Mouse (Mus musculus) liver, embryonic 15.5 days (tissue): ENCODE results near the gene Kcnk3. TPM values are rescaled to one million over a fixed set of nuclear protein-coding genes. Genes with fewer than 3 reads are reported as not detected.
A peak's percentile ranks its signal among the peaks of the same experiment; 100 is the strongest.

ENCODE experiments used
- ATAC-seq: fragments of 200-750 bp; cut with Nextera tagmentation; 2 replicates; pipeline ENCODE4 v1.8.0; 2017; ENCODE audit warnings: moderate number of reproducible peaks, mild to moderate bottlenecking, moderate library complexity; ENCODE audit not compliant: insufficient read depth
- H3K27ac ChIP-seq: fragments of 300-500 bp; sonication (generic); replicated peaks from 2 replicates; pipeline ENCODE4 v1.5.1; 2015; ENCODE audit warnings: mild to moderate bottlenecking, inconsistent platforms
- H3K27me3 ChIP-seq: fragments of 300-500 bp; sonication (generic); 2 replicates; pipeline ENCODE4 v1.6.1; 2015; ENCODE audit warnings: mild to moderate bottlenecking, inconsistent platforms
- H3K36me3 ChIP-seq: fragments of 300-500 bp; sonication (generic); replicated peaks from 2 replicates; pipeline ENCODE4 v1.6.1; 2015; ENCODE audit warnings: moderate library complexity, mild to moderate bottlenecking, inconsistent platforms
- H3K4me1 ChIP-seq: fragments of 300-500 bp; sonication (generic); replicated peaks from 2 replicates; pipeline ENCODE4 v1.6.1; 2015; ENCODE audit warnings: inconsistent platforms
- H3K4me2 ChIP-seq: fragments of 300-500 bp; sonication (generic); 2 replicates; pipeline ENCODE4 v1.6.1; 2015; ENCODE audit warnings: moderate library complexity, mild to moderate bottlenecking, inconsistent platforms
- H3K4me3 ChIP-seq: fragments of 300-500 bp; sonication (generic); replicated peaks from 2 replicates; pipeline ENCODE4 v1.5.1; 2015; ENCODE audit warnings: mild to moderate bottlenecking, inconsistent platforms
- H3K9ac ChIP-seq: fragments of 300-500 bp; sonication (generic); 2 replicates; pipeline ENCODE4 v1.6.1; 2015; ENCODE audit warnings: moderate library complexity, mild to moderate bottlenecking, inconsistent platforms
- H3K9me3 ChIP-seq: fragments of 300-500 bp; sonication (generic); replicated peaks from 2 replicates; pipeline ENCODE4 v1.6.1; 2016; ENCODE audit warnings: inconsistent platforms
- WGBS: fragments of 180-500 bp; shearing (Covaris S2); methylation state at CpG from one replicate; pipeline ENCODE4 v1.1.7; 2015; ENCODE audit warnings: mixed read lengths; ENCODE audit not compliant: insufficient replicate concordance; 5-methylcytosine and 5-hydroxymethylcytosine counted together
- polyA plus RNA-seq: library from polyadenylated mRNA; unstranded; fragments of >200 nt; fragmentation: Nextera tagmentation; extraction: Ambion mirVana; gene quantifications from 2 replicates; pipeline ENCODE4 v1.2.1, GENCODE M21; 2015

The Kcnk3 gene
- polyA plus RNA-seq, 1 experiment from 2014 or later: 0.17 TPM

GRCm38 (mm10) chr5:30621844-30622176, 33.8 kb downstream of the Kcnk3 start:
- ATAC-seq: no peak
- WGBS: 41% methylated on average over 22 of the region's 22 CpGs
- Histone ChIP-seq H3K9ac (no peak overlapping the region), H3K27me3 (peaks cover 57% of the 10 kb centered on the region), H3K4me3 (no peak overlapping the region), H3K27ac (no peak overlapping the region), H3K36me3 (no peaks in the 10 kb centered on the region), H3K4me1 (peaks cover 23% of the 10 kb centered on the region), H3K9me3 (no peaks in the 10 kb centered on the region), H3K4me2 (no peak overlapping the region)

GRCm38 (mm10) chr5:30622177-30622840, 34.3 kb downstream of the Kcnk3 start:
- Histone ChIP-seq H3K4me1 (peaks cover 23% of the 10 kb centered on the region), H3K27me3 (peaks cover 58% of the 10 kb centered on the region), H3K9ac (no peak overlapping the region), H3K27ac (no peak overlapping the region), H3K9me3 (no peaks in the 10 kb centered on the region), H3K4me2 (peak overlapping the region; percentile 50), H3K4me3 (peak overlapping the region; percentile 25), H3K36me3 (no peaks in the 10 kb centered on the region)
- WGBS: 4% methylated on average over 69 of the region's 69 CpGs
- ATAC-seq: no peak

- Histone ChIP-seq H3K4me2 (peak overlapping the region; percentile 50), H3K4me1 (peaks cover 19% of the 10 kb centered on the region), H3K9ac (no peak overlapping the region), H3K27me3 (peaks cover 58% of the 10 kb centered on the region), H3K27ac (no peak overlapping the region), H3K9me3 (no peaks in the 10 kb centered on the region), H3K4me3 (peak overlapping the region; percentile 25), H3K36me3 (no peaks in the 10 kb centered on the region)
- 2% methylated on average over 10 of the region's 10 CpGs for WGBS
- ATAC-seq: no peak
Measured at GRCm38 (mm10) chr5:30622841-30623185, 34.8 kb downstream of the Kcnk3 start.

- 52% methylated on average over 2 of the region's 2 CpGs for WGBS
- Histone ChIP-seq H3K27me3 (peaks cover 58% of the 10 kb centered on the region), H3K4me3 (no peak overlapping the region), H3K4me1 (peaks cover 15% of the 10 kb centered on the region), H3K27ac (no peak overlapping the region), H3K4me2 (no peak overlapping the region), H3K36me3 (no peaks in the 10 kb centered on the region), H3K9ac (no peak overlapping the region), H3K9me3 (no peaks in the 10 kb centered on the region)
- no peak for ATAC-seq
Measured at GRCm38 (mm10) chr5:30623380-30623779, 35.4 kb downstream of the Kcnk3 start.

GRCm38 (mm10) chr5:30624311-30624710, 36.3 kb downstream of the Kcnk3 start:
- no peaks in the 10 kb centered on the region for H3K9me3 ChIP-seq
- H3K4me1 ChIP-seq: peaks cover 12% of the 10 kb centered on the region
- peaks cover 54% of the 10 kb centered on the region for H3K27me3 ChIP-seq
- no peak overlapping the region for H3K4me3 ChIP-seq
- H3K4me2 ChIP-seq: no peak overlapping the region
- no peaks in the 10 kb centered on the region for H3K36me3 ChIP-seq
- ATAC-seq: no peak
- H3K9ac ChIP-seq: no peak overlapping the region
- WGBS: 24% methylated on average over 1 of the region's 1 CpGs
- H3K27ac ChIP-seq: no peak overlapping the region

- H3K4me3 ChIP-seq: no peak overlapping the region
Measured at GRCm38 (mm10) chr5:30624908-30625307, 36.9 kb downstream of the Kcnk3 start.

GRCm38 (mm10) chr5:30625379-30625778, 37.4 kb downstream of the Kcnk3 start:
- ATAC-seq: no peak
- Histone ChIP-seq H3K36me3 (no peaks in the 10 kb centered on the region), H3K4me2 (no peak overlapping the region), H3K9ac (no peak overlapping the region), H3K27me3 (peaks cover 56% of the 10 kb centered on the region), H3K4me3 (no peak overlapping the region), H3K4me1 (peaks cover 12% of the 10 kb centered on the region), H3K9me3 (no peaks in the 10 kb centered on the region), H3K27ac (no peak overlapping the region)
- 53% methylated on average over 3 of the region's 3 CpGs for WGBS

More at GRCm38 (mm10) chr5:30624908-30625307, 36.9 kb downstream of the Kcnk3 start:
- H3K9ac ChIP-seq: no peak overlapping the region
- peaks cover 12% of the 10 kb centered on the region for H3K4me1 ChIP-seq
- no peak overlapping the region for H3K4me2 ChIP-seq
- 42% methylated on average over 4 of the region's 4 CpGs for WGBS
- H3K36me3 ChIP-seq: no peaks in the 10 kb centered on the region
- no peaks in the 10 kb centered on the region for H3K9me3 ChIP-seq
- no peak overlapping the region for H3K27ac ChIP-seq
- H3K27me3 ChIP-seq: peaks cover 55% of the 10 kb centered on the region
- no peak for ATAC-seq

GRCm38 (mm10) chr5:30626331-30627105, 38.5 kb downstream of the Kcnk3 start:
- no peak overlapping the region for H3K4me2 ChIP-seq
- H3K4me1 ChIP-seq: peaks cover 12% of the 10 kb centered on the region
- H3K4me3 ChIP-seq: no peak overlapping the region
- WGBS: 49% methylated on average over 8 of the region's 8 CpGs
- H3K27me3 ChIP-seq: peaks cover 45% of the 10 kb centered on the region
- H3K27ac ChIP-seq: no peak overlapping the region
- no peak overlapping the region for H3K9ac ChIP-seq
- no peak for ATAC-seq
- H3K9me3 ChIP-seq: no peaks in the 10 kb centered on the region
- no peaks in the 10 kb centered on the region for H3K36me3 ChIP-seq

- no peak overlapping the region for H3K27ac ChIP-seq
- H3K9me3 ChIP-seq: no peaks in the 10 kb centered on the region
- H3K4me1 ChIP-seq: no peaks in the 10 kb centered on the region
- WGBS: 46% methylated on average over 3 of the region's 3 CpGs
- H3K4me3 ChIP-seq: no peak overlapping the region
- H3K27me3 ChIP-seq: peaks cover 25% of the 10 kb centered on the region
- ATAC-seq: no peak
- H3K9ac ChIP-seq: no peak overlapping the region
- no peaks in the 10 kb centered on the region for H3K36me3 ChIP-seq
- no peak overlapping the region for H3K4me2 ChIP-seq
Measured at GRCm38 (mm10) chr5:30628511-30628910, 40.5 kb downstream of the Kcnk3 start.

GRCm38 (mm10) chr5:30630401-30630800, 42.4 kb downstream of the Kcnk3 start:
- H3K27ac ChIP-seq: no peak overlapping the region
- 0 out of 2 replicates have a peak, but pooled peaks cover 12% of the 10 kb centered on the region for H3K27me3 ChIP-seq
- ATAC-seq: no peak
- WGBS: 54% methylated on average over 6 of the region's 6 CpGs
- H3K9me3 ChIP-seq: no peaks in the 10 kb centered on the region
- H3K4me2 ChIP-seq: no peak overlapping the region
- H3K36me3 ChIP-seq: no peaks in the 10 kb centered on the region
- no peak overlapping the region for H3K9ac ChIP-seq
- no peak overlapping the region for H3K4me3 ChIP-seq
- no peaks in the 10 kb centered on the region for H3K4me1 ChIP-seq

GRCm38 (mm10) chr5:30632134-30632533, 44.2 kb downstream of the Kcnk3 start:
- no peak overlapping the region for H3K4me2 ChIP-seq
- H3K27me3 ChIP-seq: 0 out of 2 replicates have a peak, but pooled peaks cover 9% of the 10 kb centered on the region
- H3K36me3 ChIP-seq: no peaks in the 10 kb centered on the region
- ATAC-seq: no peak
- H3K9me3 ChIP-seq: no peaks in the 10 kb centered on the region
- no peak overlapping the region for H3K4me3 ChIP-seq
- H3K4me1 ChIP-seq: no peaks in the 10 kb centered on the region
- 33% methylated on average over 1 of the region's 1 CpGs for WGBS
- H3K9ac ChIP-seq: no peak overlapping the region
- H3K27ac ChIP-seq: no peak overlapping the region
